Mouse (Mus musculus): Measurements from ENCODE around the gene Abcc10. TPM values are rescaled to one million over a fixed set of nuclear protein-coding genes. Genes with fewer than 3 reads are reported as not detected.

Gene Abcc10
- total and polyA plus RNA-seq, 3 experiments = 1.1 to 4.1 (median 3.8) TPM

GRCm38 (mm10) chr17:46254106-46254505 is 74.0 kb downstream of the Abcc10 start:
- Histone ChIP-seq H3K4me1 (ENCODE audit: control insufficient read depth in 1 of 2, insufficient read depth in 2 of 2) (peaks cover 8 to 23% of the 10 kb centered on the region in 2 experiments), H3K9ac (ENCODE audit: insufficient read depth, low read depth) (peak overlapping the region; percentile 30; the same call in 1 of the 2 replicates), H3K79me2 (replicated peaks; ENCODE audit: control insufficient read depth, extremely low read depth, insufficient read depth, poor library complexity, severe bottlenecking) (no peaks in the 10 kb centered on the region), H3K9me3 (replicated peaks; ENCODE audit: low read length) (no peaks in the 10 kb centered on the region), H3K4me2 (ENCODE audit: insufficient read depth, low read depth, poor library complexity, severe bottlenecking) (peak overlapping the region; percentile 87), H3K27me3 (replicated peaks) (no peaks in the 10 kb centered on the region), H3K27ac (ENCODE audit: insufficient read depth, low read depth) (no peak overlapping the region), H3K4me3 (replicated peaks in 1 of 3; ENCODE audit: low read depth in 2 of 3, low read length in 2 of 3, poor library complexity in 1 of 3) (peak overlapping the region in 2 of 3 experiments; percentile 60 to 62), H3K36me3 (replicated peaks in 1 of 2; ENCODE audit: control insufficient read depth in 1 of 2, insufficient read depth in 1 of 2, low read length in 1 of 2) (peaks cover 48 to 66% of the 10 kb centered on the region in 2 experiments)
- TF ChIP-seq ZC3H11A (IDR thresholded peaks at IDR 0.05; ENCODE audit: low read depth, low read length) (no peak), NRF1 (IDR thresholded peaks at IDR 0.05; ENCODE audit: low read depth, low read length) (0 out of 2 replicates have a peak, but pooled peaks have one; percentile 24)
- dilution Hi-C loops (cut with MboI; ENCODE audit: extremely low pct_ligation_motif_present, extremely low pct_unique_long_range_greater_than_20kb, low sequenced_read_pairs) = no loop called here
- DNase-seq (ENCODE audit: extremely low read depth) = no peak
- in situ Hi-C loops (cut with MboI; ENCODE audit: low pct_ligation_motif_present, low pct_unique_long_range_greater_than_20kb, low sequenced_read_pairs) = no loop called here

GRCm38 (mm10) chr17:46253452-46254084 is 74.6 kb downstream of the Abcc10 start, which contains the start of gene Lrrc73:
Gene Lrrc73 (plus strand): TSS chr17:46253531.
- peak; percentile 84 for DNase-seq (ENCODE audit: extremely low read depth)
- Histone ChIP-seq H3K9me3 (replicated peaks; ENCODE audit: low read length) (no peaks in the 10 kb centered on the region), H3K4me3 (replicated peaks in 1 of 3; ENCODE audit: low read depth in 2 of 3, low read length in 2 of 3, poor library complexity in 1 of 3) (peak within 1 kb of the TSS; percentile 50 to 62 (median 60)), H3K79me2 (replicated peaks; ENCODE audit: control insufficient read depth, extremely low read depth, insufficient read depth, poor library complexity, severe bottlenecking) (peaks cover 5% of the 10 kb centered on the region), H3K36me3 (replicated peaks in 1 of 2; ENCODE audit: control insufficient read depth in 1 of 2, insufficient read depth in 1 of 2, low read length in 1 of 2) (peaks cover 42 to 65% of the 10 kb centered on the region in 2 experiments), H3K9ac (ENCODE audit: insufficient read depth, low read depth) (peak within 1 kb of the TSS; percentile 65), H3K27ac (ENCODE audit: insufficient read depth, low read depth) (peak within 1 kb of the TSS; percentile 25; the same call in 1 of the 2 replicates), H3K4me1 (ENCODE audit: control insufficient read depth in 1 of 2, insufficient read depth in 2 of 2) (peaks cover 9 to 28% of the 10 kb centered on the region in 2 experiments), H3K27me3 (replicated peaks) (no peaks in the 10 kb centered on the region), H3K4me2 (ENCODE audit: insufficient read depth, low read depth, poor library complexity, severe bottlenecking) (peak within 1 kb of the TSS; percentile 87)
- dilution Hi-C loops (cut with MboI; ENCODE audit: extremely low pct_ligation_motif_present, extremely low pct_unique_long_range_greater_than_20kb, low sequenced_read_pairs) = no loop called here
- in situ Hi-C loops (cut with MboI; ENCODE audit: low pct_ligation_motif_present, low pct_unique_long_range_greater_than_20kb, low sequenced_read_pairs) = no loop called here
- no peak for TF ChIP-seq ZC3H11A (IDR thresholded peaks at IDR 0.05; ENCODE audit: low read depth, low read length)
- peak; percentile 24; the same call in 1 of the 2 replicates for TF ChIP-seq HCFC1 (IDR thresholded peaks at IDR 0.05; ENCODE audit: low read depth, low read length)
- 0 out of 2 replicates have a peak, but pooled peaks have one; percentile 35 for TF ChIP-seq TCF12 (IDR thresholded peaks at IDR 0.05; ENCODE audit: low read depth, low read length)
- peak; percentile 54 for TF ChIP-seq NELFE (IDR thresholded peaks at IDR 0.05; ENCODE audit: low read depth, low read length)
- no peak for TF ChIP-seq ZKSCAN1 (IDR thresholded peaks at IDR 0.05; ENCODE audit: borderline replicate concordance, low read depth, low read length)
- TF ChIP-seq POLR2A (IDR thresholded peaks at IDR 0.05; ENCODE audit: low read depth, low read length) = peak; percentile 52; the same call in 1 of the 2 replicates
- TF ChIP-seq RCOR1 (conservative IDR thresholded peaks at IDR 0.05; ENCODE audit: low read depth, low read length) = no peak
- TF ChIP-seq ELF1 (IDR thresholded peaks at IDR 0.05; ENCODE audit: low read depth, low read length) = peak; percentile 62
- TF ChIP-seq JUN (IDR thresholded peaks at IDR 0.05; ENCODE audit: insufficient read depth, low read depth, low read length) = no peak
- peak; percentile 68 for TF ChIP-seq NRF1 (IDR thresholded peaks at IDR 0.05; ENCODE audit: low read depth, low read length)
- no peak for TF ChIP-seq GABPA (IDR thresholded peaks at IDR 0.05; ENCODE audit: insufficient replicate concordance, low read depth, low read length)
- TF ChIP-seq MAFK (IDR thresholded peaks at IDR 0.05; ENCODE audit: insufficient replicate concordance, low read length) = no peak
- no peak for TF ChIP-seq IRF4 (IDR thresholded peaks at IDR 0.05; ENCODE audit: low read depth, low read length)
- no peak for TF ChIP-seq SMC3 (IDR thresholded peaks at IDR 0.05; ENCODE audit: low read depth, low read length)
- TF ChIP-seq CTCF (conservative IDR thresholded peaks at IDR 0.05 in 1 of 2, IDR thresholded peaks at IDR 0.05 in 1 of 2; ENCODE audit: low read depth in 2 of 2, low read length in 2 of 2) = no peak
- no peak for TF ChIP-seq ZNF384 (IDR thresholded peaks at IDR 0.05; ENCODE audit: low read depth, low read length)
- no peak for TF ChIP-seq E2F4 (IDR thresholded peaks at IDR 0.05; ENCODE audit: insufficient replicate concordance, low read depth, low read length)
- TF ChIP-seq KAT2A (IDR thresholded peaks at IDR 0.05; ENCODE audit: insufficient replicate concordance, low read length) = no peak
- no peak for TF ChIP-seq MAZ (IDR thresholded peaks at IDR 0.05; ENCODE audit: low read depth, low read length)
- TF ChIP-seq SIN3A (IDR thresholded peaks at IDR 0.05; ENCODE audit: low read length) = peak; percentile 87
- no peak for TF ChIP-seq CHD1 (IDR thresholded peaks at IDR 0.05; ENCODE audit: low read depth, low read length)
- TF ChIP-seq ZMIZ1 (IDR thresholded peaks at IDR 0.05; ENCODE audit: low read depth, low read length) = no peak; the same call in 1 of the 2 replicates
- peak; percentile 49; the same call in 1 of the 2 replicates for TF ChIP-seq POLR2AphosphoS2 (IDR thresholded peaks at IDR 0.05; ENCODE audit: low read depth, low read length)
- TF ChIP-seq UBTF (IDR thresholded peaks at IDR 0.05; ENCODE audit: low read depth, low read length) = no peak
- no peak for TF ChIP-seq ETS1 (conservative IDR thresholded peaks at IDR 0.05; ENCODE audit: low read depth, low read length)
- peak; percentile 97 for TF ChIP-seq MYC (IDR thresholded peaks at IDR 0.05; ENCODE audit: low read depth, low read length)
- no peak for TF ChIP-seq USF1 (IDR thresholded peaks at IDR 0.05; ENCODE audit: low read depth, low read length)
- TF ChIP-seq TBP (conservative IDR thresholded peaks at IDR 0.05; ENCODE audit: low read depth, low read length) = no peak
- TF ChIP-seq CHD2 (IDR thresholded peaks at IDR 0.05; ENCODE audit: low read length) = peak; percentile 10; the same call in 1 of the 2 replicates
- TF ChIP-seq JUND (conservative IDR thresholded peaks at IDR 0.05; ENCODE audit: low read depth, low read length) = no peak
- TF ChIP-seq MAX (IDR thresholded peaks at IDR 0.05; ENCODE audit: low read length) = peak; percentile 96

Measured in CH12.LX (cell line).